Mouse (Mus musculus) induced T-regulatory cell, adult 2 months (primary cell): ENCODE data around the gene Nup210.

Experiments
- DNase-seq: peaks from one replicate; pipeline ENCODE4 v3.0.0-alpha.2; 2012; ENCODE audit warnings: low read depth

Gene Nup210

DNA sequence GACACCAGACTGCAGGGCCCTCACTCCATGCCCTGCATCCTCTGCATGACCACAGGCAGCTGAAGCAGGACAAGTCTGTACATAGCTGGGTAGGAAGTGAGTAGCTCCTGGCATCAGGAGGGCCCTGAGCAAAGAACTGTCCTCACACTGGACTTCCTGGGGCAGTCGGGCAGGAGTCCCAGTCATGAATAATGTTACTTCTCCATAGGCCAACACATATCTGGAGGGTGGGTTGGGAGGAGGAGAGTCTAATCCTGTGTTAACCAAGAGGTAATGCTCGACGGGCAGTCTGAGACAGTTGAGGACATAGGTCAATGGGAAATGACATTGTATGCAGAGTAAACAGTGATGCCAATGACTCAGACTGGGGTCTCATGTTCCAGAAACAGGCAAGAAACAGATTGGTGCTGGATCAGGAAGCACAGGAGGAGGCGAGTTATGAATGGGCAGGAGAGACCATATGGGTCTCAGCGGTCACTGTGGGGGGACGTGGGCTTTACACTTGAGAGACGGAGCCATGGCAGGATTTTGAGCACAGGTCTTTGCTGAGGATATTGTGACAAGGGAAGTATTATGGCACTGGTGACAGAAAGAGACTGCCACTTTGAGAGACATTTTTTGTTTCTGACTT, 99.9 kb downstream of the Nup210 start:
- no peak for DNase-seq

DNA sequence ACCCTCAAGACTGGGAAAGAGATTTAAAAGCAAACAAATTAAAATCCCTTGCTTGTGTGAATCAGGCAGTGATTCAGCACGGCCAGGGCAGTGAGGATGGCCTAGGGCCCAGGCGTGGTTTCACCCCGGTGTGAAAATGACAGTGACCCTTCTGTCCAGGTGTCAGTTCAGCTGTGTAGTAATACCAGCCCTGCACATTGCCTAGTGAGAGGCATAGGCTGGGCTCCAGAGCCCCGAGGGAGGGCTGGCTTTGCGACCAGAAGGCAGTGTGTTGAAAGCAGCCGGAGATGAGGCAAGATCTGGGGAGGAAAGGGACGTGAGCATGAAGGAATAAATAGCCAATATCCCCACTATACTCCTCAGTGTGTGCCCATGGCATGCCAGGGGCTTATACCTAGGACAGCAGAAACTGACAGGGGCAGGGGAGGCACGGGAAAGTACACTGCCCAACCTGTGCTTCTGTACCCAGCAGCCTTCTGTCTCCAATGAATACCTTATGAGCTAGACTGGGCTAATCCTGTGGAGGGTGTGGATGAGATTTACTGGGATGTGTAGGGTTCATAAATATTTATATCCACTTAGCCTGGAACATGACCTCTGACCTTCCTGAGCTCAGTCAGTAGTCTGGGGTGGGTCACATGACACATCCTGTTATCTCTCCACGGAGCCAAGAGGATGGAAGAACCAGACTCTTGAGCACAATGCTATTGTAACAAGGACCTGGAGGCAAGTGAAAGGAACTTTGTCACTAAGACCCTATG, 102.3 kb downstream of the Nup210 start:
- no peak for DNase-seq

GRCm38 (mm10) chr6:91012458-91012857, 104.2 kb downstream of the Nup210 start:
- no peak for DNase-seq

DNA sequence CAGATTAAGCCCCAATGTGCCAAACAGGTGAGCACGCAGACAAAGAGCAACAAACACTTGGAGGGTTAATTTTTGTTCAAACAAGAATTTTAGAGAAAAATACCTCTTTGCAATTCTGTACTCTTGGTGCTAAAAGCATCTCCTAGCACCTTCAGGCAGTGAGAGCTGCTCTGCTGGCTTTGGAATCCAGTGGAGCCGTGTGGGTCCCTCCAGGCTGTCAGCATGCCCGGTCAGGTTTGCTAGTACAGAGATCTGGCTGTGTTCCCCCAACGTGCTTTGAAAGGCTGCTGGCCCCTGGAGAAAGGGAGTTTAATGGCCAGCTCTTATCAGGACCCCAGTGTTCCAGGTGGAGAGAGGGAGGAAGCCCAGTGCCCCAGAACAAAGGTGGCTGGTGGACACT, 105.1 kb downstream of the Nup210 start:
- no peak for DNase-seq

GRCm38 (mm10) chr6:91008284-91008830, 108.3 kb downstream of the Nup210 start:
- no peak for DNase-seq

GRCm38 (mm10) chr6:91007207-91007606, 109.4 kb downstream of the Nup210 start:
- DNase-seq, result no peak

DNA sequence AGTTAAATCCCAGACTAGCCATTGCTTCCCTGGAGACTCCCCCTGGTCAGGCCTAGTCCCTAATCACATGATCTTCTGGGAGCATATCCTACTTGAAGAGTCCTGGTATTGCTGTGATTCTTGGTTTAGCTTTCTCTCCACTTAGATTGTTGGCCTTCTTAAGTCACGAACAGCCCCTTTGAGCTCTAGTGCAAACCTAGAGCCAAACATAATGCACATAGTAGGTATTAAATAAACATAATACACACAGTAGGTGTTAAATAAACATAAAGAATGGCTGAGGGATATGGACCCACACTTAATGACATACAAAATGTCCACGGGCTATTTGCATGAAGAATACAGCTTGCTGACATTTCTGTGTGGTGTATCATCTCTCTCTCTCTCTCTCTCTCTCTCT, 112.5 kb downstream of the Nup210 start:
- DNase-seq, result no peak

- DNase-seq, result no peak
Measured at GRCm38 (mm10) chr6:91003310-91003995, 113.2 kb downstream of the Nup210 start.

- DNase-seq, result no peak
Measured at GRCm38 (mm10) chr6:91001566-91001965, 115.1 kb downstream of the Nup210 start.

GRCm38 (mm10) chr6:91000819-91001525, 115.7 kb downstream of the Nup210 start:
- DNase-seq, result no peak

DNA sequence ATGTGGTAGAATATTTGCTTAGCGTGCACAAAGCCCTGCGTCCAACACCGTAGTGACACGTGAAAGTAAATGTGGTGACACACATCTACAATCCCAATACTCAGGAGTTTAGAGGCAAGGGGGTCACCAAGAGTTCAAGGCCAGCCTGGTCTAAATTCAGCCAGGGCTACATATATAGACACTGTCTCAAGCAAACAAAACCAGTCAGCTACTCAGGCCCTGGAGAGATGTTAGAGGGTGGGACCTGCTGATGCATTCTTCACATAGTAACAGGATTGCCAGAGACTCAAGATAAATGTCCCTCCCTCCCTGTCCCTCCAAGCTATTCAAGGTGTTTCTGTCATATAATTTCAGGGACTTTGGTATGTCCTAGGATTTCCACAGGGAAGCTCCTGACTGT, 117.5 kb downstream of the Nup210 start:
- DNase-seq, result no peak

GRCm38 (mm10) chr6:90997025-90997424, 119.6 kb downstream of the Nup210 start:
- DNase-seq, result no peak

- no peak for DNase-seq
Measured at GRCm38 (mm10) chr6:90996181-90996580, 120.4 kb downstream of the Nup210 start.

GRCm38 (mm10) chr6:90988648-90989317, 127.8 kb downstream of the Nup210 start, which contains the start of gene Iqsec1:
Gene Iqsec1 (minus strand): TSS chr6:90988685.
- DNase-seq, result peak; percentile 85

GRCm38 (mm10) chr6:90988299-90988625, 128.4 kb downstream of the Nup210 start:
- no peak for DNase-seq

GRCm38 (mm10) chr6:90987561-90988298, 128.9 kb downstream of the Nup210 start:
- DNase-seq, result peak; percentile 16

- DNase-seq, result no peak
Measured at GRCm38 (mm10) chr6:90984101-90984500, 132.5 kb downstream of the Nup210 start.

GRCm38 (mm10) chr6:90974279-90974678, 142.3 kb downstream of the Nup210 start:
- DNase-seq, result no peak

- no peak for DNase-seq
Measured at GRCm38 (mm10) chr6:90969341-90969871, 147.2 kb downstream of the Nup210 start.
